Mouse (Mus musculus) stomach, postnatal 0 days (tissue): ENCODE measurements around the gene Tomm6. TPM values are rescaled to one million over a fixed set of nuclear protein-coding genes. Genes with fewer than 3 reads are reported as not detected.

Source experiments
- ATAC-seq: fragments of 200-750 bp; cut with Nextera tagmentation; 2 replicates; pipeline ENCODE4 v1.8.0; 2017; ENCODE audit not compliant: low FRiP score, low TSS enrichment
- DNase-seq: peaks from one replicate; pipeline ENCODE4 v3.0.0-alpha.2; 2016; ENCODE audit warnings: low spot score
- H3K27ac ChIP-seq: fragments of 300-500 bp; sonication (generic); replicated peaks from 2 replicates; pipeline ENCODE4 v1.5.1; 2014; ENCODE audit warnings: mild to moderate bottlenecking, control low read depth
- H3K27me3 ChIP-seq: fragments of 300-500 bp; sonication (generic); 2 replicates; pipeline ENCODE4 v1.6.1; 2014; ENCODE audit warnings: low read length; ENCODE audit not compliant: control insufficient read depth, insufficient read depth
- H3K36me3 ChIP-seq: fragments of 300-500 bp; sonication (generic); 2 replicates; pipeline ENCODE4 v1.6.1; 2014; ENCODE audit warnings: low read length, mixed read lengths; ENCODE audit not compliant: control insufficient read depth, insufficient read depth
- H3K4me1 ChIP-seq: fragments of 300-500 bp; sonication (generic); replicated peaks from 2 replicates; pipeline ENCODE4 v1.6.1; 2014; ENCODE audit warnings: antibody characterized with exemption; ENCODE audit not compliant: control insufficient read depth, insufficient read depth
- H3K4me2 ChIP-seq: fragments of 300-500 bp; sonication (generic); replicated peaks from 2 replicates; pipeline ENCODE4 v1.6.1; 2014; ENCODE audit warnings: low read depth, mild to moderate bottlenecking, control low read depth, moderate library complexity
- H3K4me3 ChIP-seq: fragments of 300-500 bp; sonication (generic); 2 replicates; pipeline ENCODE4 v1.5.1; 2014; ENCODE audit warnings: low read depth, low read length, control low read depth
- H3K9ac ChIP-seq: fragments of 300-500 bp; sonication (generic); 2 replicates; pipeline ENCODE4 v1.6.1; 2014; ENCODE audit warnings: mild to moderate bottlenecking, low read length, control low read depth, mixed read lengths
- H3K9me3 ChIP-seq: fragments of 300-500 bp; sonication (generic); 2 replicates; pipeline ENCODE4 v1.6.1; 2016; ENCODE audit warnings: low read length; ENCODE audit not compliant: control insufficient read depth
- CTCF ChIP-seq: IDR thresholded peaks from 2 replicates; pipeline ENCODE4 v1.5.1; 2016; ENCODE audit warnings: antibody characterized with exemption, low read depth, mild to moderate bottlenecking, moderate library complexity
- EP300 ChIP-seq: optimal IDR thresholded peaks from 2 replicates; pipeline ENCODE3; 2016; ENCODE audit warnings: antibody characterized with exemption
- WGBS: fragments of 180-500 bp; shearing (Covaris S2); extraction: QIAGEN DNeasy Blood & Tissue Kit; methylation state at CpG from one replicate; pipeline ENCODE4 v1.1.7; 2014; 5-methylcytosine and 5-hydroxymethylcytosine counted together
- polyA plus RNA-seq: library from polyadenylated mRNA; unstranded; fragments of >200 nt; fragmentation: Nextera tagmentation; extraction: Ambion mirVana; gene quantifications from 2 replicates; pipeline ENCODE4 v1.2.1, GENCODE M21; 2015

Tomm6 gene
- polyA plus RNA-seq, 1 experiment from 2014 or later: 386 TPM

DNA sequence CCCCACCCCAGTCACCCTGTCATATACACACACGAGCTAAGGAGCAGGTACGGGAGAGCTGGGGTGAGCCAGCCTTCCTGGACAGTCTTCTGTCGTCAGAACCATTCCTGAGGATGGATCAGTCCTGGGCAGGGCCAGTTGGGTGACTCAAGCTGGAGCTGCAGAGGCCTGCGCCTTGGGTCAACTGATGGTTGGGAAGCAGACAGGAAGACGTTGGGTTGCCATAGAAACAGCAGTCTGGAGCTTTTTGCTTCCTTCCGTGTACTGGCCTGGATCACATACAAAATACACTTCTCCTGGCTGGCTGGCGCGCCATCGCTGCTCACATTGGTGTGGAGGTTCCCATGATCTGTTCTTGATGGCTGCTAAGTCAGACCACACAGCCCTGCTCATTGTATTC is 13.6 kb upstream of the Tomm6 start:
- DNase-seq (no peak), ATAC-seq (no peak)
- Histone ChIP-seq H3K9ac (no peak overlapping the region), H3K27ac (no peak overlapping the region), H3K27me3 (no peaks in the 10 kb centered on the region), H3K9me3 (no peaks in the 10 kb centered on the region), H3K4me2 (no peak overlapping the region), H3K36me3 (peaks cover 7% of the 10 kb centered on the region; the same call in 1 of the 2 replicates), H3K4me3 (no peak overlapping the region), H3K4me1 (no peaks in the 10 kb centered on the region)
- WGBS: 82% methylated on average over 9 of the region's 9 CpGs
- TF ChIP-seq CTCF (no peak), EP300 (no peak)

DNA sequence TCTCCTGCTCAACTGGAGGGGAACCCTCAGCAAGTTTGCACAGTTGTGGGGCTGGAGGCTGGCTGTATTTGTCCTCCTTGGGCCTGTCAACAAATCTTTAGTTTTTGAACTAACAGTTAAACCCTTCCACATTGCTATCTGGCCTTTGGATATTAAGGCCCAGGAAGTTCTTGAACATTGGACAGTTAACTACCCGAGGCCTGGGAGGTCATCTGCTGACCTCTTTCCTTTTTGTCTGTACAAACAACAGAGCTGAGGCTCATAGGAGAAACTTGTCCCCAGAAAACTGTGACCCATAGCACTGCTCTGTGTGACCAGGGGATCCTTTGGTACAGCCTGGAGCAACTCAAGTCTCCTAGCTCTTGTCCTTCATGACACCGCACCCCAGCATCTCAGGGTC is 10.9 kb upstream of the Tomm6 start:
- Histone ChIP-seq H3K9ac (no peak overlapping the region), H3K4me1 (no peaks in the 10 kb centered on the region), H3K4me2 (no peak overlapping the region), H3K9me3 (no peaks in the 10 kb centered on the region), H3K27ac (no peak overlapping the region), H3K27me3 (no peaks in the 10 kb centered on the region), H3K36me3 (peaks cover 7% of the 10 kb centered on the region; the same call in 1 of the 2 replicates), H3K4me3 (no peak overlapping the region)
- no peak for DNase-seq
- no peak for ATAC-seq
- 65% methylated on average over 2 of the region's 2 CpGs for WGBS
- TF ChIP-seq EP300 (no peak), CTCF (no peak)

DNA sequence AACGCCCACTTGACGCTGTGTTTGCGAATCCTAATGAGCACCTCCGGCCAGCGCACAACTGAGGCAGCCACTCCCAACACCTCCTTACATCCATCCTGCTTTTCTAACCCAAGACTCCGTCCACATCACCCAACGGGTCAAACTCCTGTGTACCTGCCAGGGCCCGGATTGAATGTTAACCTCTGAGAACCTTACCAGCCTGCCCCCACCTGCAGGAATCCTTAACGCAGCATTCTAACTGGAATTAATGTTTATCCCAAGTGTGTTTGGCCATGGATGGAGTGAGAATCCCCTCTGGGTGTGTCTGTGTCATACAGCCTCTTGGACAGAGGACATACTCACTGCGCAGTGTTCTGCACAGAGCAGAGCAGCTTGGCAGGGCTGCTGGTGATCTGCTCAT is 10.0 kb upstream of the Tomm6 start:
- no peak overlapping the region for H3K4me2 ChIP-seq
- H3K9ac ChIP-seq: no peak overlapping the region
- ATAC-seq (no peak), DNase-seq (no peak)
- no peak for TF ChIP-seq EP300
- no peak for TF ChIP-seq CTCF
- no peak overlapping the region for H3K4me3 ChIP-seq
- 84% methylated on average over 10 of the region's 10 CpGs for WGBS
- H3K4me1 ChIP-seq: no peaks in the 10 kb centered on the region
- H3K27me3 ChIP-seq: no peaks in the 10 kb centered on the region
- peaks cover 7% of the 10 kb centered on the region; the same call in 1 of the 2 replicates for H3K36me3 ChIP-seq
- H3K9me3 ChIP-seq: no peaks in the 10 kb centered on the region
- H3K27ac ChIP-seq: no peak overlapping the region

DNA sequence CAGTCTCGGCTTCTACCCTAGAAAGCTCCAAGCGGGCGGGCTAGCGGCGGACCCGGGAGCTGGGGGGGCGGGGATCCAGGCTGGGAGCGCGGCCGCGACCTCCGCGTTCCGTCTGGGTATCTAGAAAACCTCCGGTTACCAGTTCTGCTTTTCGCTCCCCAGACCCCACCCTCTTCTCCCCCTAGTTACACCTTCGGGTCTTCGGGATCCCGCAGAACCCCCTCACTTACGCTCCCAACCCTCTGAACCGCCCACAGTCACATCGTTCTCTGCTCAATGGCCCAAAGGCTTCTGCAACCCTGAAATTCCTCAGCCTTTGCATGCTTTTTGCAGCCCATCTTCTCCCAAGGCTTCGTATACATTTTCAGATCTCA is 7.1 kb upstream of the Tomm6 start:
- H3K36me3 ChIP-seq: no peaks in the 10 kb centered on the region
- H3K27ac ChIP-seq: no peak overlapping the region
- H3K4me3 ChIP-seq: peak overlapping the region; percentile 77
- peak overlapping the region; percentile 87 for H3K4me2 ChIP-seq
- peak overlapping the region; percentile 82 for H3K9ac ChIP-seq
- H3K9me3 ChIP-seq: no peaks in the 10 kb centered on the region
- ATAC-seq (no peak), DNase-seq (no peak)
- H3K4me1 ChIP-seq: no peaks in the 10 kb centered on the region
- no peaks in the 10 kb centered on the region for H3K27me3 ChIP-seq
- 1% methylated on average over 20 of the region's 23 CpGs for WGBS
- TF ChIP-seq EP300: no peak
- TF ChIP-seq CTCF: no peak

DNA sequence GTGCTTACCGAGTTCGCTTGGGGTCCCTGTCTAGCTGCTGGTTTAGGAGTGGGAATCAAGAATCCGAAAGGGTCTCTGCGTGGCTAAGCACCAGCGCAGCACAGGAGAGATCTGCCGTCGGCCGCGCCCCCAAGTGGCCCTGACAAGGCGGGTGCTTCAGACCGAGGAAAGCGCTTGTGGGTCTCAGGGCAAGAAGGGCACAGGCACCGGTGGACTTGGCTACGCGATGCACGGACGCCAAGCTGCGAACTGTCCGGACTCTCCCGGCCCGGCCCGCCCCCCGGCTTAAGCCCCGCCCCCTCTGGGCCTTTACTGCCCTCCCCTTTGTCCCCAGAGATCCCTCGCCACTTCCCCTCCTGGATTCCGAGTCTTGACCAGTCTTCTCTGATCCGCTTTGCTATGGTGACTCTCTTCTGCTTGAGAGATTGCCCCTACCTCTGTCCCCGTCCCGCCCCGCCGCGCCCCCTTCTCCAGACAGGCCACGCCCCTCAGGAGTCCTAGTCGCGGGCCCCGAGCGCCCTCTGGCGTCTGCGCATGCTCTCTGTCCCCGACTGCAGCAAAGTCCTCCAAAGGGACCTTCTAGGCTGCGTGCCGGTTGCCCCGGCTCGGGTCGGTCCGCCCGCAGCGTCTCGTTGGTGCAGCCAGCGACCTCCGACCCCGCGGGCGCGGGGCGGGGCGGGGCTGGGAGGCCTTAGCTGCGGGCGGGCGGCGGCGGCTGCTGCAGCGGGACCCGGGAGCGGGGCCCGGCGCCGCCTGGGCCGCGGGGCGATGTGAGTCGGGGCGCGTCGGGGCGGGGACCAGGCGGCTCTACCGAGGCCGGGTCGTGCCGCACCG is 6.5 kb upstream of the Tomm6 start, which contains the start of gene Prickle4:
Gene Prickle4, minus strand, starts transcription at position 234 of the 834 bp plus-strand sequence.
- H3K4me3 ChIP-seq: peak within 1 kb of the TSS; percentile 77
- peak within 1 kb of the TSS; percentile 82 for H3K9ac ChIP-seq
- H3K27ac ChIP-seq: no peak within 1 kb of the TSS
- H3K27me3 ChIP-seq: no peaks in the 10 kb centered on the region
- WGBS: under 1% methylated on average over 59 of the region's 82 CpGs
- DNase-seq (peak; percentile 96), ATAC-seq (peak; percentile 94)
- no peak for TF ChIP-seq EP300
- peak; percentile 90 for TF ChIP-seq CTCF
- no peaks in the 10 kb centered on the region for H3K9me3 ChIP-seq
- H3K36me3 ChIP-seq: no peaks in the 10 kb centered on the region
- H3K4me2 ChIP-seq: peak within 1 kb of the TSS; percentile 87
- H3K4me1 ChIP-seq: no peaks in the 10 kb centered on the region

DNA sequence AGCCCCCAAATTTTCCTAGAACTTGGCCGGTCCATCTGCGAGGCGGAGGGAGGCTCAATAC is 6.1 kb upstream of the Tomm6 start, which contains the start of gene Gm21981:
Gene Gm21981, minus strand, starts transcription at position 14 of the 61 bp plus-strand sequence.
- no peaks in the 10 kb centered on the region for H3K4me1 ChIP-seq
- no peaks in the 10 kb centered on the region for H3K27me3 ChIP-seq
- no peak for DNase-seq
- ATAC-seq: no peak
- no peaks in the 10 kb centered on the region for H3K36me3 ChIP-seq
- peak within 1 kb of the TSS; percentile 77 for H3K4me3 ChIP-seq
- peak within 1 kb of the TSS; percentile 87 for H3K4me2 ChIP-seq
- no peak for TF ChIP-seq EP300
- TF ChIP-seq CTCF: 0 out of 2 replicates have a peak, but pooled peaks have one; percentile 19
- H3K9ac ChIP-seq: peak within 1 kb of the TSS; percentile 82
- 2% methylated on average over 3 of the region's 3 CpGs for WGBS
- H3K9me3 ChIP-seq: no peaks in the 10 kb centered on the region
- H3K27ac ChIP-seq: no peak within 1 kb of the TSS
